Mouse (Mus musculus): ENCODE measurements around the gene Traf3ip1. TPM values are rescaled to one million over a fixed set of nuclear protein-coding genes. Genes with fewer than 3 reads are reported as not detected.

Gene Traf3ip1
- polyA plus RNA-seq, 2 experiments: 5.1 to 16.7 TPM

DNA sequence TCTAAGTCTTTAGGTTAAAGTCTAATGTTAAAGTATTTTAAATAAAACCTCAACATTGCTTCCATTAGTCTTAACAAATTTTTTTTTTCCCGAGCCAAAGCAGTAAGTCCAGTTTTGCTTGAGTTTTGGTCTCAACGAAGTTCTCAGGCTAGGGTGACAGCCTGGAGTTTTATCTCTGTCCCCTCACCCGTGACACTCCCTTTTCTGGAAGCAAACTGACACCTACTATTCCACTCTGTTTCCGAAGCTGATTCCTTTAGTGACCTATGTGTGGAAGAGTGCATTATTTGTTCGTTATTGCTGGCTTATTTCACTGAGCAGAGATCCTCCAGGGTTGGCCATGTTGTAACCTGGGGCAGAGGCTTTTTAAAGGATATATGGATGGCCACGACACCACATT, 44.8 kb downstream of the Traf3ip1 start:
- 0 out of 2 replicates have a peak, but pooled peaks cover 2% of the 10 kb centered on the region for H3K36me3 ChIP-seq (ENCODE audit: control insufficient read depth, insufficient read depth, low read length)
- peaks cover 14% of the 10 kb centered on the region for H3K4me1 ChIP-seq (ENCODE audit: control insufficient read depth, insufficient read depth, low read length)
- H3K27ac ChIP-seq (replicated peaks; ENCODE audit: low read depth, low read length): no peak overlapping the region
- peak overlapping the region; percentile 90 for H3K4me3 ChIP-seq (replicated peaks; ENCODE audit: low read length)
- H3K9ac ChIP-seq (ENCODE audit: low read depth, low read length, severe bottlenecking): no peak overlapping the region
- DNase-seq (ENCODE audit: low spot score) (no peak), ATAC-seq (ENCODE audit: low FRiP score, low read depth) (no peak)
- peak overlapping the region; percentile 98 for H3K4me2 ChIP-seq (replicated peaks; ENCODE audit: low read depth, low read length, severe bottlenecking)
- no peak for TF ChIP-seq POLR2A (IDR thresholded peaks at IDR 0.05; ENCODE audit: borderline replicate concordance, extremely low read depth, insufficient read depth, insufficient read length)
- H3K27me3 ChIP-seq (ENCODE audit: control insufficient read depth, insufficient read depth, low read length): peaks cover 28% of the 10 kb centered on the region
- 29% methylated on average over 6 of the region's 6 CpGs for WGBS
- H3K9me3 ChIP-seq (ENCODE audit: control insufficient read depth, low read length): no peaks in the 10 kb centered on the region

DNA sequence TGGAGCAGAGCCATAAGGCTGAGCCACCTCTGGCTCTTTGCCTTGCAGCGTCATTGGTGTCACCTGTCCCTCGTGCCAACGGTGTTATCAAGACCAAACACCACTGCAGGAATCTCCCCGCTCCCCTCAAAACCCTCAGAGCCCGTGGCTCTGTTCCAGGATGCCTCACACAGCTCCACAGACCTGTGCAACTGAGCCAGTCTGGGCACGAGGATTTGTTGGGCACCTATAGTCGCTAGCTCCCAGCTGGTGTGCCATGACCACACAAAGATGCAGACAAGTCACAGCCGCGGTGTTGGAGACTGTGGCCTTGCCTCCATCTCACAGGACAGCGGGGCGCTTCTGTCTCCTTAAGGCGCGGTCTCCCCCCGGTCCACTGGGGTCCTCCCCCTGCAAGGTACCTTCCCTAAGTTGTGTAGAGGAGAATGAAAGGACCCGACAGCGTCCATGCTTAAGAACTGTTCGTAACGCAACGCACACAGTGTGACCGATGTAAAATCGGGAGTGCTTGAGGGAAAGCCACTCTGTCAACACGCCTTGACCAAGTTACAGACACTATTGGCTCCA, 45.3 kb downstream of the Traf3ip1 start:
- peak overlapping the region; percentile 44 for H3K9ac ChIP-seq (ENCODE audit: low read depth, low read length, severe bottlenecking)
- WGBS: 4% methylated on average over 22 of the region's 22 CpGs
- H3K4me3 ChIP-seq (replicated peaks; ENCODE audit: low read length): peak overlapping the region; percentile 90
- ATAC-seq (ENCODE audit: low FRiP score, low read depth) (peak; percentile 29; the same call in 1 of the 2 replicates), DNase-seq (ENCODE audit: low spot score) (no peak)
- peaks cover 14% of the 10 kb centered on the region for H3K4me1 ChIP-seq (ENCODE audit: control insufficient read depth, insufficient read depth, low read length)
- H3K9me3 ChIP-seq (ENCODE audit: control insufficient read depth, low read length): no peaks in the 10 kb centered on the region
- no peak for TF ChIP-seq POLR2A (IDR thresholded peaks at IDR 0.05; ENCODE audit: borderline replicate concordance, extremely low read depth, insufficient read depth, insufficient read length)
- peaks cover 28% of the 10 kb centered on the region for H3K27me3 ChIP-seq (ENCODE audit: control insufficient read depth, insufficient read depth, low read length)
- peaks cover 6% of the 10 kb centered on the region; the same call in 1 of the 2 replicates for H3K36me3 ChIP-seq (ENCODE audit: control insufficient read depth, insufficient read depth, low read length)
- no peak overlapping the region for H3K27ac ChIP-seq (replicated peaks; ENCODE audit: low read depth, low read length)
- H3K4me2 ChIP-seq (replicated peaks; ENCODE audit: low read depth, low read length, severe bottlenecking): peak overlapping the region; percentile 98

DNA sequence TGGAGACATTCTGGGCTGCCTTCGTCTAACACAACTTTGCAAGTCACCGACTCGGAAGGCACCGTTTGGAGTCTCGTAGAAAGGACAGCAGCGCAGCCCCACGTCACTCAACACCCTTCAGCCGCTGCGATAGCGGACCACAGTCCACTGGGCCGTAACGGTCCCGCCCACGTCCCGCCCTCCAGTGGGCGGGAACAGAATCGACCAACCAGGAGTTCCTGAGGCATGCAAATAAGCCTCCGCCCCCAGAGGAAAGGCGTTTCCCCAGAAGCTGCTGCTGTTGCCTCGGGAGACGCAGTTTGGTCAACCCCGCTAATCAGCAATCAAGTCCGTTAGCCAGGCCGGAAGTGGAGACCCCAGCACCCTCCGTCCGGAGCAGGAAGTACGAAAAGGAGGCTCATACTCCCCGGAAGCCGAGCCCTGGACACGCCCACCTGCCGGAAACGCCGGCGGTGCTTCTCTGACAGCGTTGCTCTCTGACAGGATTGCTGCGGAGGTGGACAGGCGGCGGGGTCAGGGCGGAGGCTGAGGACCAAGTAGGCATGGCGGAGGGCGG, 45.9 kb downstream of the Traf3ip1 start, which contains the start of gene Asb1:
Gene Asb1, plus strand, starts transcription at position 274 of the 556 bp plus-strand sequence.
- Histone ChIP-seq H3K4me2 (replicated peaks; ENCODE audit: low read depth, low read length, severe bottlenecking) (peak within 1 kb of the TSS; percentile 98), H3K4me1 (ENCODE audit: control insufficient read depth, insufficient read depth, low read length) (peaks cover 14% of the 10 kb centered on the region), H3K27ac (replicated peaks; ENCODE audit: low read depth, low read length) (0 out of 2 replicates have a peak within 1 kb of the TSS, but pooled peaks have one; percentile 9), H3K4me3 (replicated peaks; ENCODE audit: low read length) (peak within 1 kb of the TSS; percentile 90), H3K27me3 (ENCODE audit: control insufficient read depth, insufficient read depth, low read length) (peaks cover 28% of the 10 kb centered on the region), H3K9ac (ENCODE audit: low read depth, low read length, severe bottlenecking) (peak within 1 kb of the TSS; percentile 72), H3K9me3 (ENCODE audit: control insufficient read depth, low read length) (no peaks in the 10 kb centered on the region), H3K36me3 (ENCODE audit: control insufficient read depth, insufficient read depth, low read length) (peaks cover 11% of the 10 kb centered on the region; the same call in 1 of the 2 replicates)
- under 1% methylated on average over 41 of the region's 41 CpGs for WGBS
- ATAC-seq (ENCODE audit: low FRiP score, low read depth) (peak; percentile 97), DNase-seq (ENCODE audit: low spot score) (peak; percentile 98)
- 0 out of 2 replicates have a peak, but pooled peaks have one; percentile 29 for TF ChIP-seq POLR2A (IDR thresholded peaks at IDR 0.05; ENCODE audit: borderline replicate concordance, extremely low read depth, insufficient read depth, insufficient read length)

DNA sequence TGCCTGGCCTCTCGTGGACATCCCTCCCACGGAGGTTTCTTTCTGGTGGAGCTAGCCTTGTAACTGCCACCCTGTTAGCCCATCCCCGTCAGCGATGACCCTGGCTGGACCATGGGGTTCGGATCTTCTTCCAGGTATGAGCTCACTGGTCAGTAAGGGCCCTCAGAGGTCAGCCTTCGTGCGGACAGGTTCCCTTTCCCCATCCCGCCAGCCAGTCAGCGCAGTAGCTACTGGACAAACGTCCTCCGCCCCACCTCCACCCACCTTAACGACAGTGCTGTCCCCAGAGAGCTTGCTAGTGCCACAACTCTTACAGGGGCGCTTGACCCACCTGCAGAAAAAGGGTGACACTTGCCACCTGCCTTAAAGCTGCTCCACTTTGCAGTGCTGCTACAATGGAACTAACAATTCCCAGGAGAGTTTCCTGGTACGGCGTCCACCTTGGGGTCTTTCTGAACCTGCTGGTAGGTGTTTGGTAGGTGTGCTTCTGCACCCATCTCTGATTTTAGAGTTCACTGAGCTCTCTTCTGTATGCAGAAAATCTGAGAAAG, 46.7 kb downstream of the Traf3ip1 start:
- 16% methylated on average over 13 of the region's 15 CpGs for WGBS
- Histone ChIP-seq H3K4me2 (replicated peaks; ENCODE audit: low read depth, low read length, severe bottlenecking) (peak overlapping the region; percentile 98), H3K4me1 (ENCODE audit: control insufficient read depth, insufficient read depth, low read length) (peaks cover 14% of the 10 kb centered on the region), H3K9ac (ENCODE audit: low read depth, low read length, severe bottlenecking) (peak overlapping the region; percentile 72), H3K9me3 (ENCODE audit: control insufficient read depth, low read length) (no peaks in the 10 kb centered on the region), H3K36me3 (ENCODE audit: control insufficient read depth, insufficient read depth, low read length) (peaks cover 18% of the 10 kb centered on the region), H3K27me3 (ENCODE audit: control insufficient read depth, insufficient read depth, low read length) (peaks cover 28% of the 10 kb centered on the region), H3K27ac (replicated peaks; ENCODE audit: low read depth, low read length) (no peak overlapping the region), H3K4me3 (replicated peaks; ENCODE audit: low read length) (peak overlapping the region; percentile 90)
- no peak for DNase-seq (ENCODE audit: low spot score)
- no peak for TF ChIP-seq POLR2A (IDR thresholded peaks at IDR 0.05; ENCODE audit: borderline replicate concordance, extremely low read depth, insufficient read depth, insufficient read length)
- no peak for ATAC-seq (ENCODE audit: low FRiP score, low read depth)

DNA sequence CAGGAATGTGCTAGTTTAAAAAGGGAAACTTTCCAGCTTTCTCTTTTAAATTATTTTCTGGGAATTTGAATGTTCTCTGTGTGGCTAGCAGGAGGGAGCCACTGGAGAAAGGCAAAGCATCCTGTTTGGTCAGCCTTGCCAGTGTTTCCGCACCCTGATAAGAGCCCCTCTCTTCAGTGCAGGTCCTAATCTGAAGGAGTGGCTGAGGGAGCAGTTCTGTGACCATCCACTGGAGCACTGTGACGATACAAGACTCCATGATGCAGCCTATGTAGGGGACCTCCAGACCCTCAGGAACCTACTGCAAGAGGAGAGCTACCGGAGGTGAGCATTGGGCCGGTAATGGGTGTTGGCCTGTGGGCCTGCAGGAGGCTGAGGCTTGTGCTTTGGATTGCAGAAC, 49.5 kb downstream of the Traf3ip1 start:
- Histone ChIP-seq H3K4me3 (replicated peaks; ENCODE audit: low read length) (no peak overlapping the region), H3K27me3 (ENCODE audit: control insufficient read depth, insufficient read depth, low read length) (peaks cover 8% of the 10 kb centered on the region), H3K4me1 (ENCODE audit: control insufficient read depth, insufficient read depth, low read length) (peaks cover 14% of the 10 kb centered on the region), H3K9me3 (ENCODE audit: control insufficient read depth, low read length) (no peaks in the 10 kb centered on the region), H3K4me2 (replicated peaks; ENCODE audit: low read depth, low read length, severe bottlenecking) (no peak overlapping the region), H3K27ac (replicated peaks; ENCODE audit: low read depth, low read length) (no peak overlapping the region), H3K9ac (ENCODE audit: low read depth, low read length, severe bottlenecking) (no peak overlapping the region), H3K36me3 (ENCODE audit: control insufficient read depth, insufficient read depth, low read length) (peaks cover 35% of the 10 kb centered on the region)
- no peak for ATAC-seq (ENCODE audit: low FRiP score, low read depth)
- WGBS: 85% methylated on average over 4 of the region's 4 CpGs
- no peak for TF ChIP-seq POLR2A (IDR thresholded peaks at IDR 0.05; ENCODE audit: borderline replicate concordance, extremely low read depth, insufficient read depth, insufficient read length)
- DNase-seq (ENCODE audit: low spot score): no peak

Data from limb, embryonic 14.5 days (tissue).